Mouse (Mus musculus): ENCODE measurements at regions not wholly inside any gene's neighbourhood (a gene's known extent, or its start where the extent isn't known, plus 50 kb on each side); places are given as distances from the start of the nearest gene placed in this dataset.
"Not testable (repeated sequence)": the region's sequence is repeated elsewhere in the genome, so short reads cannot be mapped to it uniquely, and the experiment has no call there.

- H3K4me3 ChIP-seq (ENCODE audit: low read depth, low read length); H3K4me2 ChIP-seq (ENCODE audit: low read depth, low read length, severe bottlenecking); H3K9me3 ChIP-seq (ENCODE audit: control insufficient read depth, low read length); H3K27ac ChIP-seq (ENCODE audit: low read depth, low read length); H3K9ac ChIP-seq (ENCODE audit: low read length); H3K36me3 ChIP-seq (ENCODE audit: control insufficient read depth, insufficient read depth, low read length); DNase-seq (ENCODE audit: low spot score); H3K4me1 ChIP-seq (replicated peaks; ENCODE audit: control insufficient read depth, insufficient read depth, low read length); H3K27me3 ChIP-seq (ENCODE audit: control insufficient read depth, insufficient read depth, low read length); ATAC-seq (replicated peaks; ENCODE audit: low FRiP score): not testable (repeated sequence)
- 94% methylated on average over 3 of the region's 3 CpGs for WGBS
Observed at GRCm38 (mm10) chr13:28837196-28837595, 116.3 kb downstream of the Sox4 start.

GRCm38 (mm10) chr13:28833700-28834065 is 119.8 kb downstream of the Sox4 start:
- Histone ChIP-seq H3K9me3 (ENCODE audit: control insufficient read depth, low read length) (no peaks in the 10 kb centered on the region), H3K27me3 (ENCODE audit: control insufficient read depth, insufficient read depth, low read length) (no peaks in the 10 kb centered on the region), H3K4me3 (ENCODE audit: low read depth, low read length) (no peak overlapping the region), H3K4me2 (ENCODE audit: low read depth, low read length, severe bottlenecking) (no peak overlapping the region), H3K9ac (ENCODE audit: low read length) (no peak overlapping the region), H3K4me1 (replicated peaks; ENCODE audit: control insufficient read depth, insufficient read depth, low read length) (peaks cover 3% of the 10 kb centered on the region; the same call in 1 of the 2 replicates), H3K36me3 (ENCODE audit: control insufficient read depth, insufficient read depth, low read length) (no peaks in the 10 kb centered on the region; the same call in 1 of the 2 replicates), H3K27ac (ENCODE audit: low read depth, low read length) (no peak overlapping the region)
- ATAC-seq (replicated peaks; ENCODE audit: low FRiP score) (no peak), DNase-seq (ENCODE audit: low spot score) (no peak)
- 95% methylated on average over 1 of the region's 1 CpGs for WGBS

- H3K9ac ChIP-seq (ENCODE audit: low read length): no peak overlapping the region
- no peak overlapping the region for H3K4me2 ChIP-seq (ENCODE audit: low read depth, low read length, severe bottlenecking)
- no peak overlapping the region for H3K4me3 ChIP-seq (ENCODE audit: low read depth, low read length)
- peaks cover 3% of the 10 kb centered on the region; the same call in 1 of the 2 replicates for H3K4me1 ChIP-seq (replicated peaks; ENCODE audit: control insufficient read depth, insufficient read depth, low read length)
- no peaks in the 10 kb centered on the region for H3K27me3 ChIP-seq (ENCODE audit: control insufficient read depth, insufficient read depth, low read length)
- no peak for ATAC-seq (replicated peaks; ENCODE audit: low FRiP score)
- DNase-seq (ENCODE audit: low spot score): no peak
- H3K9me3 ChIP-seq (ENCODE audit: control insufficient read depth, low read length): no peaks in the 10 kb centered on the region
- no peaks in the 10 kb centered on the region; the same call in 1 of the 2 replicates for H3K36me3 ChIP-seq (ENCODE audit: control insufficient read depth, insufficient read depth, low read length)
- WGBS: 75% methylated on average over 12 of the region's 12 CpGs
- H3K27ac ChIP-seq (ENCODE audit: low read depth, low read length): no peak overlapping the region
Observed at GRCm38 (mm10) chr13:28832855-28833699, 120.4 kb downstream of the Sox4 start.

- Histone ChIP-seq H3K4me2 (ENCODE audit: low read depth, low read length, severe bottlenecking) (no peak overlapping the region), H3K27me3 (ENCODE audit: control insufficient read depth, insufficient read depth, low read length) (no peaks in the 10 kb centered on the region), H3K9me3 (ENCODE audit: control insufficient read depth, low read length) (no peaks in the 10 kb centered on the region), H3K9ac (ENCODE audit: low read length) (no peak overlapping the region), H3K4me3 (ENCODE audit: low read depth, low read length) (no peak overlapping the region), H3K36me3 (ENCODE audit: control insufficient read depth, insufficient read depth, low read length) (no peaks in the 10 kb centered on the region; the same call in 1 of the 2 replicates), H3K4me1 (replicated peaks; ENCODE audit: control insufficient read depth, insufficient read depth, low read length) (peaks cover 7% of the 10 kb centered on the region; the same call in 1 of the 2 replicates), H3K27ac (ENCODE audit: low read depth, low read length) (no peak overlapping the region)
- ATAC-seq (replicated peaks; ENCODE audit: low FRiP score): no peak
- DNase-seq (ENCODE audit: low spot score): no peak
- 90% methylated on average over 7 of the region's 7 CpGs for WGBS
Observed at GRCm38 (mm10) chr13:28826284-28826683, 127.2 kb downstream of the Sox4 start.

- H3K27ac ChIP-seq (ENCODE audit: low read depth, low read length): no peak overlapping the region
- H3K36me3 ChIP-seq (ENCODE audit: control insufficient read depth, insufficient read depth, low read length): no peaks in the 10 kb centered on the region; the same call in 1 of the 2 replicates
- no peaks in the 10 kb centered on the region for H3K9me3 ChIP-seq (ENCODE audit: control insufficient read depth, low read length)
- WGBS: 53% methylated on average over 11 of the region's 11 CpGs
- peaks cover 5% of the 10 kb centered on the region; the same call in 1 of the 2 replicates for H3K4me1 ChIP-seq (replicated peaks; ENCODE audit: control insufficient read depth, insufficient read depth, low read length)
- no peaks in the 10 kb centered on the region for H3K27me3 ChIP-seq (ENCODE audit: control insufficient read depth, insufficient read depth, low read length)
- no peak overlapping the region for H3K9ac ChIP-seq (ENCODE audit: low read length)
- no peak overlapping the region for H3K4me2 ChIP-seq (ENCODE audit: low read depth, low read length, severe bottlenecking)
- no peak for DNase-seq (ENCODE audit: low spot score)
- no peak overlapping the region for H3K4me3 ChIP-seq (ENCODE audit: low read depth, low read length)
- ATAC-seq (replicated peaks; ENCODE audit: low FRiP score): peak; percentile 58; the same call in 1 of the 2 replicates
Observed at GRCm38 (mm10) chr13:28823985-28824384, 129.5 kb downstream of the Sox4 start.

- no peak for ATAC-seq (replicated peaks; ENCODE audit: low FRiP score)
- no peak overlapping the region for H3K4me2 ChIP-seq (ENCODE audit: low read depth, low read length, severe bottlenecking)
- no peak overlapping the region for H3K4me3 ChIP-seq (ENCODE audit: low read depth, low read length)
- H3K27ac ChIP-seq (ENCODE audit: low read depth, low read length): no peak overlapping the region
- H3K9ac ChIP-seq (ENCODE audit: low read length): no peak overlapping the region
- no peaks in the 10 kb centered on the region for H3K27me3 ChIP-seq (ENCODE audit: control insufficient read depth, insufficient read depth, low read length)
- DNase-seq (ENCODE audit: low spot score): no peak
- WGBS: 81% methylated on average over 9 of the region's 9 CpGs
- peaks cover 5% of the 10 kb centered on the region; the same call in 1 of the 2 replicates for H3K4me1 ChIP-seq (replicated peaks; ENCODE audit: control insufficient read depth, insufficient read depth, low read length)
- no peaks in the 10 kb centered on the region for H3K9me3 ChIP-seq (ENCODE audit: control insufficient read depth, low read length)
- H3K36me3 ChIP-seq (ENCODE audit: control insufficient read depth, insufficient read depth, low read length): no peaks in the 10 kb centered on the region; the same call in 1 of the 2 replicates
Observed at GRCm38 (mm10) chr13:28823311-28823880, 130.1 kb downstream of the Sox4 start.

GRCm38 (mm10) chr13:28820868-28821533 is 132.5 kb downstream of the Sox4 start:
- Histone ChIP-seq H3K27ac (ENCODE audit: low read depth, low read length) (no peak overlapping the region), H3K4me1 (replicated peaks; ENCODE audit: control insufficient read depth, insufficient read depth, low read length) (peaks cover 5% of the 10 kb centered on the region; the same call in 1 of the 2 replicates), H3K9ac (ENCODE audit: low read length) (no peak overlapping the region), H3K9me3 (ENCODE audit: control insufficient read depth, low read length) (no peaks in the 10 kb centered on the region), H3K4me2 (ENCODE audit: low read depth, low read length, severe bottlenecking) (no peak overlapping the region), H3K36me3 (ENCODE audit: control insufficient read depth, insufficient read depth, low read length) (no peaks in the 10 kb centered on the region; the same call in 1 of the 2 replicates), H3K4me3 (ENCODE audit: low read depth, low read length) (no peak overlapping the region), H3K27me3 (ENCODE audit: control insufficient read depth, insufficient read depth, low read length) (no peaks in the 10 kb centered on the region)
- DNase-seq (ENCODE audit: low spot score): no peak
- WGBS: 90% methylated on average over 15 of the region's 15 CpGs
- no peak for ATAC-seq (replicated peaks; ENCODE audit: low FRiP score)

- H3K27ac ChIP-seq (ENCODE audit: low read depth, low read length): no peak overlapping the region
- H3K4me1 ChIP-seq (replicated peaks; ENCODE audit: control insufficient read depth, insufficient read depth, low read length): peaks cover 5% of the 10 kb centered on the region; the same call in 1 of the 2 replicates
- DNase-seq (ENCODE audit: low spot score): no peak
- H3K9me3 ChIP-seq (ENCODE audit: control insufficient read depth, low read length): no peaks in the 10 kb centered on the region
- H3K9ac ChIP-seq (ENCODE audit: low read length): no peak overlapping the region
- ATAC-seq (replicated peaks; ENCODE audit: low FRiP score): no peak
- no peaks in the 10 kb centered on the region for H3K36me3 ChIP-seq (ENCODE audit: control insufficient read depth, insufficient read depth, low read length)
- H3K4me3 ChIP-seq (ENCODE audit: low read depth, low read length): no peak overlapping the region
- no peaks in the 10 kb centered on the region for H3K27me3 ChIP-seq (ENCODE audit: control insufficient read depth, insufficient read depth, low read length)
- 82% methylated on average over 4 of the region's 4 CpGs for WGBS
- no peak overlapping the region for H3K4me2 ChIP-seq (ENCODE audit: low read depth, low read length, severe bottlenecking)
Observed at GRCm38 (mm10) chr13:28814127-28814526, 139.4 kb downstream of the Sox4 start.

All from forebrain, embryonic 11.5 days (tissue).